Mouse (Mus musculus): ENCODE results near the gene Unc93b1.

DNA sequence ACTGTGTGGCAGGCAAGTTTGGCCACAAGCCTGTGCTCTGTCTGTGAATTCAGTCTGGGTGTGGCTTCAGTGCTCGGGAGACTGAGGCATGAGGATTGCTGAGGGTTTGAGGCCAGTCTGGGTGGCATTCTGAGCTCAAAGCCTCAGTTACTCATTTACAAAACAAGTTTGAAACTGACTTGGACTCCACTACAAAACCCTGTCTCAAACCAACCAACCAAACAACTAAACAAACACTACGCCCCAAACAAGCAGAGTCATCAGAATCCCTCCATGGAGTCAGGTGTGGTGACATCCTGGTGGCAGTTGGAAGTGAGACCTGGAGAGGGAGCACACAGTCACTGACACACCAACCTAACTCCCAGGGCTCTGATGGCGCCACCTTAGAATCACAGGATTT, 15.3 kb downstream of the Unc93b1 start:
- no peak for TF ChIP-seq POLR2A (IDR thresholded peaks at IDR 0.05; ENCODE audit: control insufficient read depth, extremely low read depth, insufficient read depth, low read length, poor library complexity)
- no peak for TF ChIP-seq CTCF (IDR thresholded peaks at IDR 0.05; ENCODE audit: borderline replicate concordance, control insufficient read depth, extremely low read depth, insufficient read depth, low read length, poor library complexity)
